Mouse (Mus musculus): ENCODE data around the gene 4933417A18Rik. TPM values are rescaled to one million over a fixed set of nuclear protein-coding genes. Genes with fewer than 3 reads are reported as not detected.
"Not testable (repeated sequence)": the region's sequence is repeated elsewhere in the genome, so short reads cannot be mapped to it uniquely, and the experiment has no call there.

4933417A18Rik gene
- polyA plus RNA-seq, 1 experiment from 2014 or later = not detected

DNA sequence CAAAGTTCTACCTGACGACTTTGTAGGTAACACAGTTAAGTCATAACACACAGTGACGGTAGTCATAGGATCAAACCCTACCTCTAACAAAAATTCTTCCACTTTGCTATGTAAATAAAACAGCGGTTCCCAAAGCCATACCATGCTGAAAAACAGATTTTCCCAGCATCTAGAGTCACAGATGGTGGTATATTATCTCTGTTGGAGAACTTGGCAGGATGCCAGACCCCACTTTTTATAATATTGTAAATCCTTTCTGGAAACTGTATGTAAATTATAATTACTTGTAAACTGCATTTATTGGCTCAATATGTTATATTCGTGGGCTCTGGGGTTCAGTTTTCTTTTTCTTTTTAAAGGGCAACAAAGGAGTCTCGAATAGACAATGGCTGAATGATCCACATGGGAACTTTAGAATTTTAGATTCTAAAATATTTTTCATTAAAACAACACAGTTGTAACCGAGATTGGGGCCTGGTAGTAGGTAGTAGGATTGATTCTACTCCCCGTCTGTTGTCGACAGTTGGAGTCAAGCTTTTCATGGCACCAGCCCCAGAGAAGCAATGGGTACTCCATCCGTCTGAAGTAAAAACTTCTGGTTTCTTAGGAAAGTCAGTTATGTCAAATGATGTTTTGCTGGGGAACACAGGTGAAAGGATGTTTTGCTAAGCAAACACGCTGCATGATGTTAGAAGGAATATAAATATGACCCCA is 10.9 kb downstream of the 4933417A18Rik start:
- H3K27me3 ChIP-seq (ENCODE audit: control insufficient read depth, insufficient read depth, low read length) = no peaks in the 10 kb centered on the region
- 63% methylated on average over 10 of the region's 10 CpGs for WGBS

DNA sequence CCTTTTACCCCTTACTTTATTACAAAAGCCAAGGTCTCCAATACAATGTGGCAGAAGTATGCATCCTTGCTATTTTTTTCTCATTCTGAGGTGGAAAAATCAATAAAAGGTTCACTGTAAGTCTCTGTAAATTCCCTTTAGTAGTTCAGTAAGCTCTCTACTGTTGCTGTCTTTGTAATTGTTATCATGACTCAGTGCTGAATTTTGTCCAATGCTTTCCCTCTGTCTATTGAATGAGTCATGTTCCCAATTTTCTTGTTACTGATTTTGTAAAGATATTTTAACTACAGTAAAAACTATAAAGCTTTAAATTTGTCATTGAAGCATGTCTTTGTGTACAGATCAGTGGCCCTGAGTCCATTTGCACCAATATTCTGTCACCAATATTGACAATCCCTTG is 18.2 kb downstream of the 4933417A18Rik start:
- Histone ChIP-seq H3K27ac (ENCODE audit: low read depth, low read length) (no peak overlapping the region), H3K9me3 (ENCODE audit: control insufficient read depth, low read length) (no peaks in the 10 kb centered on the region), H3K4me2 (ENCODE audit: low read depth, low read length) (no peak overlapping the region), H3K36me3 (ENCODE audit: control insufficient read depth, insufficient read depth, low read length) (no peaks in the 10 kb centered on the region), H3K4me3 (ENCODE audit: low read depth, low read length) (no peak overlapping the region), H3K9ac (replicated peaks; ENCODE audit: low read depth, low read length) (no peak overlapping the region), H3K4me1 (ENCODE audit: control insufficient read depth, insufficient read depth, low read length) (no peaks in the 10 kb centered on the region), H3K27me3 (ENCODE audit: control insufficient read depth, insufficient read depth, low read length) (no peaks in the 10 kb centered on the region)
- no peak for ATAC-seq (ENCODE audit: low read depth)

More for the DNA sequence above, 10.9 kb downstream of the 4933417A18Rik start:
- Histone ChIP-seq H3K9me3 (ENCODE audit: control insufficient read depth, low read length) (no peaks in the 10 kb centered on the region), H3K36me3 (ENCODE audit: control insufficient read depth, insufficient read depth, low read length) (no peaks in the 10 kb centered on the region), H3K4me2 (ENCODE audit: low read depth, low read length) (no peak overlapping the region), H3K27ac (ENCODE audit: low read depth, low read length) (no peak overlapping the region), H3K4me1 (ENCODE audit: control insufficient read depth, insufficient read depth, low read length) (no peaks in the 10 kb centered on the region), H3K9ac (replicated peaks; ENCODE audit: low read depth, low read length) (no peak overlapping the region), H3K4me3 (ENCODE audit: low read depth, low read length) (no peak overlapping the region)
- peak; percentile 77; the same call in 1 of the 2 replicates for ATAC-seq (ENCODE audit: low read depth)

GRCm38 (mm10) chr13:34951437-34951836 is 27.2 kb downstream of the 4933417A18Rik start:
- H3K4me3 ChIP-seq (ENCODE audit: low read depth, low read length); H3K36me3 ChIP-seq (ENCODE audit: control insufficient read depth, insufficient read depth, low read length); H3K4me2 ChIP-seq (ENCODE audit: low read depth, low read length); H3K4me1 ChIP-seq (ENCODE audit: control insufficient read depth, insufficient read depth, low read length); H3K27me3 ChIP-seq (ENCODE audit: control insufficient read depth, insufficient read depth, low read length); H3K9ac ChIP-seq (replicated peaks; ENCODE audit: low read depth, low read length); ATAC-seq (ENCODE audit: low read depth); H3K27ac ChIP-seq (ENCODE audit: low read depth, low read length); H3K9me3 ChIP-seq (ENCODE audit: control insufficient read depth, low read length): not testable (repeated sequence)
- WGBS = 95% methylated on average over 2 of the region's 2 CpGs

DNA sequence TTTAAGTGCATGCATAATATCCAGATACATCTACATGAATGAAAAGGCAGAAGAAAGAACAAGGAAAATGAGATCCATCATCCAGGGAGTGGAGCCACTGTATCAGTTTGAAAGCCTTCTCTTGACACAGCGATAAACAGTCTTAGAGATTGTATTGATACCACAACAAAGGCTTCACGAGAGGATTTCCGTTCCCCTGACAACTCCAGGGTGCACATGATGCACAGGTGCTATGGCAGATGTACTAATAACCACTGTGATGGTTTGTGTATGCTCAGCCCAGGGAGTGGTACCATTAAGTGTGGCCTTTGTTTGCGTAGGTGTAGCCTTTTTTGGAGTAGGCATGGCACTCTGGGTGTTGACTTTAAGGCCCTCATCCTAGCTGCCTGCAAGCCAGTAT is 32.7 kb downstream of the 4933417A18Rik start:
- 90% methylated on average over 4 of the region's 4 CpGs for WGBS
- H3K4me2 ChIP-seq (ENCODE audit: low read depth, low read length) = no peak overlapping the region
- no peaks in the 10 kb centered on the region for H3K9me3 ChIP-seq (ENCODE audit: control insufficient read depth, low read length)
- H3K36me3 ChIP-seq (ENCODE audit: control insufficient read depth, insufficient read depth, low read length) = no peaks in the 10 kb centered on the region
- no peaks in the 10 kb centered on the region for H3K4me1 ChIP-seq (ENCODE audit: control insufficient read depth, insufficient read depth, low read length)
- H3K9ac ChIP-seq (replicated peaks; ENCODE audit: low read depth, low read length) = no peak overlapping the region
- ATAC-seq (ENCODE audit: low read depth) = no peak
- H3K27me3 ChIP-seq (ENCODE audit: control insufficient read depth, insufficient read depth, low read length) = no peaks in the 10 kb centered on the region
- no peak overlapping the region for H3K4me3 ChIP-seq (ENCODE audit: low read depth, low read length)
- no peak overlapping the region for H3K27ac ChIP-seq (ENCODE audit: low read depth, low read length)

DNA sequence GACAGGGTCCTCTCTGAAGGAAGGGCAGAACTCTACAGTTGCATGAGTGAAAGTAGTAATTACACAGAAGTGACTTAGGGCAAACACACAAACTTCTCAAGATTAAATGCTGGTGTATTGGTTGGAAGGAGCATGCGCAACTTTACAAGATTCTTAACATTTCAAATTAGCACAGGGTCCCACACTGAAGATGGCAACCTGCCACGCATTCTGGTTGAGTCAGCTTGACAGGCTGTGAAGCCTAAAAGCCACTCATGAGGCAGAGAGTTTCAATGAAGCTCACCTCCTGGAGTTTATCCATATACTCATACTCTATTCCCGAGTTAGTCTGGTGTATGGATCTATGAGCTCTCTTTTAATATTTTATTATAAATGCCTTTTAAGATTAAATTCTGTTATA is 33.9 kb downstream of the 4933417A18Rik start:
- not testable (repeated sequence) for H3K36me3 ChIP-seq (ENCODE audit: control insufficient read depth, insufficient read depth, low read length); H3K4me2 ChIP-seq (ENCODE audit: low read depth, low read length); H3K9ac ChIP-seq (replicated peaks; ENCODE audit: low read depth, low read length); ATAC-seq (ENCODE audit: low read depth); H3K27me3 ChIP-seq (ENCODE audit: control insufficient read depth, insufficient read depth, low read length); H3K9me3 ChIP-seq (ENCODE audit: control insufficient read depth, low read length); H3K27ac ChIP-seq (ENCODE audit: low read depth, low read length); H3K4me1 ChIP-seq (ENCODE audit: control insufficient read depth, insufficient read depth, low read length); H3K4me3 ChIP-seq (ENCODE audit: low read depth, low read length)
- 88% methylated on average over 3 of the region's 3 CpGs for WGBS

- Histone ChIP-seq H3K9me3 (ENCODE audit: control insufficient read depth, low read length) (no peaks in the 10 kb centered on the region), H3K4me1 (ENCODE audit: control insufficient read depth, insufficient read depth, low read length) (0 out of 2 replicates have a peak, but pooled peaks cover 5% of the 10 kb centered on the region), H3K4me3 (ENCODE audit: low read depth, low read length) (no peak overlapping the region), H3K27ac (ENCODE audit: low read depth, low read length) (no peak overlapping the region), H3K27me3 (ENCODE audit: control insufficient read depth, insufficient read depth, low read length) (no peaks in the 10 kb centered on the region), H3K36me3 (ENCODE audit: control insufficient read depth, insufficient read depth, low read length) (no peaks in the 10 kb centered on the region), H3K9ac (replicated peaks; ENCODE audit: low read depth, low read length) (no peak overlapping the region), H3K4me2 (ENCODE audit: low read depth, low read length) (no peak overlapping the region)
- 93% methylated on average over 4 of the region's 4 CpGs for WGBS
- ATAC-seq (ENCODE audit: low read depth) = no peak
Measured at GRCm38 (mm10) chr13:34960996-34961770, 37.0 kb downstream of the 4933417A18Rik start.

DNA sequence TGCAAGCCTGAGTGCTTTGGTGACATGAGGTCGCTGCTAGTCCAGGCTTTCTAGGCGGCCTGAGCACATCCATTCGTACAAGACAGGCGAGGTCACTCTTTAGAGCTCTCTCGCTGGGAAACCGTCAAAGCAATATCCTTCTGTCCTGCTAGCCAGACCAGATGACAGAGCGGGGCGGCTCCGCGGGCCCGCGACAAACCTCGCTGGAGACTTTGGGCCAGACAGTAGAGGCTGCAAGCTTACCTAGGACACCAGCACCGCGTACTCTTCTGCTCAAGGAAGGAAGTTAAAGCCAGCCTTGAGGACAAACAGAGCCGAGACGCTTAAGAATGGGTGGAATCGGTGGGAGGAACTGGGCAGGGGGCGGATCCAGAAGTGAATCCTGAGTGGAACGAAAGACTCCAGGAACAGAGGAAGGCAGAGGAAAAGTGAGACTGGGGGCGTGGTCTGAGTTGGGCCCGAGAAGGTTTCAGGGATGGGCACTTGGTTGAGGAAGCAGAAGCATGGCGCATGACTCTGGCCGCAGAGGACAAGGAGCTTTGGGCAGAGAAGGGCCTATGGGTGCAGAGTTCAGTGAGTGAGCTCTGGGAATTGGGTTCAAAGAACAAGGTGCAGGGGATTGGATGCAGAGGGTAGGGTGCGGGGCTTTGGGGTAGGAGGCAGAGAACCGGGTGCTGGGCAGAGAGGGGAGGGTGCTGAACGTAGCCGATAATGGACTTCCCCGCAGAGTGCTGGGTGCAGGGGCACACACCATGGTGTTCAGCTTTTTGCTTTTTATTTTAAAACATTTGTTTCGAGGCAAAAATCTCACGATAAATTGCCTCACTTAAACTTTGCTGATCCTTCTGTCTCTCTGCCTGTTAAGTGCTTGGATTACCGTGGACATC is 39.5 kb downstream of the 4933417A18Rik start, which contains the start of gene Eci3:
Eci3 (minus strand) TSS at position 300 of the 887 bp plus-strand sequence.
- peak within 1 kb of the TSS; percentile 29 for H3K4me3 ChIP-seq (ENCODE audit: low read depth, low read length)
- no peak within 1 kb of the TSS for H3K27ac ChIP-seq (ENCODE audit: low read depth, low read length)
- peak; percentile 73 for ATAC-seq (ENCODE audit: low read depth)
- peak within 1 kb of the TSS; percentile 63 for H3K4me2 ChIP-seq (ENCODE audit: low read depth, low read length)
- peak within 1 kb of the TSS; percentile 28; the same call in 1 of the 2 replicates for H3K9ac ChIP-seq (replicated peaks; ENCODE audit: low read depth, low read length)
- no peaks in the 10 kb centered on the region for H3K36me3 ChIP-seq (ENCODE audit: control insufficient read depth, insufficient read depth, low read length)
- 4% methylated on average over 32 of the region's 32 CpGs for WGBS
- no peaks in the 10 kb centered on the region for H3K9me3 ChIP-seq (ENCODE audit: control insufficient read depth, low read length)
- H3K27me3 ChIP-seq (ENCODE audit: control insufficient read depth, insufficient read depth, low read length) = no peaks in the 10 kb centered on the region
- H3K4me1 ChIP-seq (ENCODE audit: control insufficient read depth, insufficient read depth, low read length) = 0 out of 2 replicates have a peak, but pooled peaks cover 5% of the 10 kb centered on the region

DNA sequence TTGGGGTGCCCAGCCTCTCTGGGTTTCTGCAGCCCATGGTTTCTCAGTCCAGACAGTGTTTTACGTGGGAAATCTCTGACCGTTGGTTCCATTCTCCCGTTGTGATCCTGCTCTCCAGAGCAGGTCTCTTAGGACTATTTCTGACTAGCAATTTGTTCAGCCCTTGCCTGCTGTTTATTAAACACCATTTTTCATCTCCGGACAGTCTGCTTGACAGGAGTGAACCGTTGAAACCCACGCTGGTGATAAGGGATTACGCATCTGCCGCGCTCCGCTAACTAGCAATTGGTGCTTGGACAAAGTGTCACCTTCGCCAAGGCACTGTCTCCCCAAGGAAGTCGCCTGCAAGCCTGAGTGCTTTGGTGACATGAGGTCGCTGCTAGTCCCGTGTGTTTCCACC is 40.2 kb downstream of the 4933417A18Rik start:
- Histone ChIP-seq H3K4me1 (ENCODE audit: control insufficient read depth, insufficient read depth, low read length) (0 out of 2 replicates have a peak, but pooled peaks cover 5% of the 10 kb centered on the region), H3K4me3 (ENCODE audit: low read depth, low read length) (peak overlapping the region; percentile 29), H3K27ac (ENCODE audit: low read depth, low read length) (no peak overlapping the region), H3K36me3 (ENCODE audit: control insufficient read depth, insufficient read depth, low read length) (no peaks in the 10 kb centered on the region), H3K9me3 (ENCODE audit: control insufficient read depth, low read length) (no peaks in the 10 kb centered on the region), H3K27me3 (ENCODE audit: control insufficient read depth, insufficient read depth, low read length) (no peaks in the 10 kb centered on the region), H3K4me2 (ENCODE audit: low read depth, low read length) (peak overlapping the region; percentile 63), H3K9ac (replicated peaks; ENCODE audit: low read depth, low read length) (no peak overlapping the region)
- peak; percentile 57 for ATAC-seq (ENCODE audit: low read depth)
- WGBS = 4% methylated on average over 14 of the region's 14 CpGs

All from neural tube, embryonic 14.5 days (tissue).